Mouse (Mus musculus) erythroblast, embryonic 14.5 days (primary cell): ENCODE data around the gene Gm17677.

Source experiments
- GATA1 ChIP-seq: IDR thresholded peaks from 2 replicates; pipeline ENCODE4 v1.6.1; 2012; ENCODE audit warnings: low read length, inconsistent platforms, mixed read lengths
- TAL1 ChIP-seq: IDR thresholded peaks from 3 replicates; pipeline ENCODE4 v1.6.1; 2012; ENCODE audit warnings: low read length, inconsistent platforms, mixed read lengths

GRCm38 (mm10) chr9:35691924-35692323 lies 48.9 kb upstream of the Gm17677 start:
- TF ChIP-seq GATA1 (no peak), TAL1 (no peak)
